Mouse (Mus musculus) embryonic facial prominence, embryonic 13.5 days (tissue): ENCODE measurements around the gene Ppp2r3d. TPM values are rescaled to one million over a fixed set of nuclear protein-coding genes. Genes with fewer than 3 reads are reported as not detected.

Experiments
- ATAC-seq: fragments of 200-750 bp; cut with Nextera tagmentation; 2 replicates; pipeline ENCODE4 v1.8.0; 2017; ENCODE audit warnings: low read depth; ENCODE audit not compliant: insufficient number of reproducible peaks, insufficient read depth, low FRiP score, low TSS enrichment
- H3K27ac ChIP-seq: fragments of 300-500 bp; sonication (generic); 2 replicates; pipeline ENCODE4 v1.5.1; 2015; ENCODE audit warnings: moderate library complexity, mild to moderate bottlenecking, inconsistent platforms
- H3K27me3 ChIP-seq: fragments of 300-500 bp; sonication (generic); 2 replicates; pipeline ENCODE4 v1.6.1; 2015; ENCODE audit warnings: mild to moderate bottlenecking, inconsistent platforms
- H3K36me3 ChIP-seq: fragments of 300-500 bp; sonication (generic); 2 replicates; pipeline ENCODE4 v1.6.1; 2015; ENCODE audit warnings: mild to moderate bottlenecking, inconsistent platforms
- H3K4me1 ChIP-seq: fragments of 300-500 bp; sonication (generic); 2 replicates; pipeline ENCODE4 v1.6.1; 2015; ENCODE audit warnings: inconsistent platforms
- H3K4me2 ChIP-seq: fragments of 300-500 bp; sonication (generic); 2 replicates; pipeline ENCODE4 v1.6.1; 2015; ENCODE audit warnings: moderate library complexity, mild to moderate bottlenecking, inconsistent platforms
- H3K4me3 ChIP-seq: fragments of 300-500 bp; sonication (generic); 2 replicates; pipeline ENCODE4 v1.5.1; 2015; ENCODE audit warnings: mild to moderate bottlenecking, inconsistent platforms
- H3K9ac ChIP-seq: fragments of 300-500 bp; sonication (generic); 2 replicates; pipeline ENCODE4 v1.6.1; 2015; ENCODE audit warnings: mild to moderate bottlenecking, inconsistent platforms
- H3K9me3 ChIP-seq: fragments of 300-500 bp; sonication (generic); 2 replicates; pipeline ENCODE4 v1.6.1; 2016; ENCODE audit warnings: inconsistent platforms
- whole genome bisulfite sequencing: fragments of 180-500 bp; shearing (Covaris S2); methylation state at CpG from one replicate; pipeline ENCODE4 v1.1.7; 2015; ENCODE audit warnings: mixed read lengths; 5-methylcytosine and 5-hydroxymethylcytosine counted together
- polyA plus RNA-seq: library from polyadenylated mRNA; unstranded; fragments of >200 nt; fragmentation: Nextera tagmentation; extraction: Ambion mirVana; gene quantifications from 2 replicates; pipeline ENCODE4 v1.2.1, GENCODE M21; 2015

Gene Ppp2r3d
- polyA plus RNA-seq, 1 experiment from 2014 or later = 120 TPM

GRCm38 (mm10) chr9:124439403-124439847 lies 37.3 kb downstream of the Ppp2r3d start:
- WGBS = 93% methylated on average over 13 of the region's 13 CpGs
- ATAC-seq = peak; percentile 69

GRCm38 (mm10) chr9:124438686-124439346 lies 37.9 kb downstream of the Ppp2r3d start:
- Histone ChIP-seq H3K27ac (no peak overlapping the region), H3K27me3 (no peaks in the 10 kb centered on the region), H3K4me3 (no peak overlapping the region), H3K4me1 (no peaks in the 10 kb centered on the region), H3K9me3 (peaks cover 32% of the 10 kb centered on the region), H3K4me2 (no peak overlapping the region), H3K36me3 (peaks cover 38% of the 10 kb centered on the region), H3K9ac (no peak overlapping the region)
- 97% methylated on average over 22 of the region's 22 CpGs for WGBS
- no peak for ATAC-seq

More at GRCm38 (mm10) chr9:124439403-124439847, 37.3 kb downstream of the Ppp2r3d start:
- H3K27me3 ChIP-seq = no peaks in the 10 kb centered on the region
- peaks cover 38% of the 10 kb centered on the region for H3K36me3 ChIP-seq
- H3K9ac ChIP-seq = no peak overlapping the region
- H3K4me3 ChIP-seq = no peak overlapping the region
- H3K4me1 ChIP-seq = no peaks in the 10 kb centered on the region
- no peak overlapping the region for H3K4me2 ChIP-seq
- no peak overlapping the region for H3K27ac ChIP-seq
- H3K9me3 ChIP-seq = peaks cover 32% of the 10 kb centered on the region

GRCm38 (mm10) chr9:124425411-124425885 lies 51.2 kb downstream of the Ppp2r3d start:
- no peaks in the 10 kb centered on the region for H3K27me3 ChIP-seq
- under 1% methylated on average over 46 of the region's 47 CpGs for WGBS
- no peaks in the 10 kb centered on the region for H3K4me1 ChIP-seq
- peak overlapping the region; percentile 60 for H3K4me2 ChIP-seq
- H3K36me3 ChIP-seq = no peaks in the 10 kb centered on the region
- H3K9me3 ChIP-seq = no peaks in the 10 kb centered on the region
- peak overlapping the region; percentile 98 for H3K27ac ChIP-seq
- peak overlapping the region; percentile 63 for H3K4me3 ChIP-seq
- ATAC-seq = peak; percentile 16
- H3K9ac ChIP-seq = peak overlapping the region; percentile 65

GRCm38 (mm10) chr9:124424542-124425410 lies 51.9 kb downstream of the Ppp2r3d start:
- under 1% methylated on average over 48 of the region's 48 CpGs for WGBS

GRCm38 (mm10) chr9:124424292-124424541 lies 52.5 kb downstream of the Ppp2r3d start:
- H3K27me3 ChIP-seq = no peaks in the 10 kb centered on the region
- H3K4me1 ChIP-seq = no peaks in the 10 kb centered on the region
- H3K4me2 ChIP-seq = peak overlapping the region; percentile 60
- no peaks in the 10 kb centered on the region for H3K9me3 ChIP-seq
- H3K27ac ChIP-seq = peak overlapping the region; percentile 98
- H3K9ac ChIP-seq = peak overlapping the region; percentile 79
- WGBS = under 1% methylated on average over 27 of the region's 27 CpGs
- no peak for ATAC-seq
- H3K36me3 ChIP-seq = no peaks in the 10 kb centered on the region
- H3K4me3 ChIP-seq = peak overlapping the region; percentile 63

More at GRCm38 (mm10) chr9:124424542-124425410, 51.9 kb downstream of the Ppp2r3d start:
- Histone ChIP-seq H3K36me3 (no peaks in the 10 kb centered on the region), H3K4me1 (no peaks in the 10 kb centered on the region), H3K9ac (peak overlapping the region; percentile 79), H3K4me2 (peak overlapping the region; percentile 60), H3K4me3 (peak overlapping the region; percentile 63), H3K27me3 (no peaks in the 10 kb centered on the region), H3K9me3 (no peaks in the 10 kb centered on the region), H3K27ac (peak overlapping the region; percentile 98)
- ATAC-seq = peak; percentile 76

- Histone ChIP-seq H3K9me3 (no peaks in the 10 kb centered on the region), H3K27me3 (no peaks in the 10 kb centered on the region), H3K4me3 (peak overlapping the region; percentile 63), H3K4me1 (no peaks in the 10 kb centered on the region), H3K36me3 (no peaks in the 10 kb centered on the region), H3K9ac (peak overlapping the region; percentile 79), H3K4me2 (peak overlapping the region; percentile 60), H3K27ac (peak overlapping the region; percentile 98)
- peak; percentile 80 for ATAC-seq
- under 1% methylated on average over 74 of the region's 74 CpGs for WGBS
Observed at GRCm38 (mm10) chr9:124423552-124424291, 53.0 kb downstream of the Ppp2r3d start.

- no peaks in the 10 kb centered on the region for H3K27me3 ChIP-seq
- WGBS = under 1% methylated on average over 55 of the region's 59 CpGs
- H3K9me3 ChIP-seq = no peaks in the 10 kb centered on the region
- H3K36me3 ChIP-seq = no peaks in the 10 kb centered on the region
- H3K4me1 ChIP-seq = no peaks in the 10 kb centered on the region
- peak overlapping the region; percentile 79 for H3K9ac ChIP-seq
- H3K4me2 ChIP-seq = peak overlapping the region; percentile 60
- peak overlapping the region; percentile 63 for H3K4me3 ChIP-seq
- peak; percentile 82 for ATAC-seq
- peak overlapping the region; percentile 98 for H3K27ac ChIP-seq
Observed at GRCm38 (mm10) chr9:124422900-124423551, 53.7 kb downstream of the Ppp2r3d start.

GRCm38 (mm10) chr9:124422427-124422826 lies 54.3 kb downstream of the Ppp2r3d start:
- no peaks in the 10 kb centered on the region for H3K36me3 ChIP-seq
- H3K4me2 ChIP-seq = peak overlapping the region; percentile 60
- H3K9me3 ChIP-seq = no peaks in the 10 kb centered on the region
- H3K4me1 ChIP-seq = no peaks in the 10 kb centered on the region
- WGBS = 5% methylated on average over 23 of the region's 25 CpGs
- ATAC-seq = no peak
- H3K27me3 ChIP-seq = no peaks in the 10 kb centered on the region
- H3K27ac ChIP-seq = peak overlapping the region; percentile 98
- H3K9ac ChIP-seq = no peak overlapping the region
- H3K4me3 ChIP-seq = peak overlapping the region; percentile 63

GRCm38 (mm10) chr9:124412921-124413320 lies 63.8 kb downstream of the Ppp2r3d start:
- Histone ChIP-seq H3K4me3 (no peak overlapping the region), H3K27ac (no peak overlapping the region), H3K27me3 (no peaks in the 10 kb centered on the region), H3K9me3 (no peaks in the 10 kb centered on the region), H3K9ac (no peak overlapping the region), H3K36me3 (no peaks in the 10 kb centered on the region), H3K4me1 (no peaks in the 10 kb centered on the region), H3K4me2 (no peak overlapping the region)
- ATAC-seq = no peak

- Histone ChIP-seq H3K9ac (no peak overlapping the region), H3K4me1 (no peaks in the 10 kb centered on the region), H3K36me3 (no peaks in the 10 kb centered on the region), H3K27me3 (no peaks in the 10 kb centered on the region), H3K27ac (no peak overlapping the region), H3K4me3 (no peak overlapping the region), H3K9me3 (no peaks in the 10 kb centered on the region), H3K4me2 (no peak overlapping the region)
- WGBS = 59% methylated on average over 1 of the region's 1 CpGs
- ATAC-seq = no peak
Observed at GRCm38 (mm10) chr9:124411553-124411952, 65.1 kb downstream of the Ppp2r3d start.

- WGBS = 48% methylated on average over 1 of the region's 1 CpGs
- no peaks in the 10 kb centered on the region for H3K9me3 ChIP-seq
- H3K4me3 ChIP-seq = no peak overlapping the region
- ATAC-seq = no peak
- no peaks in the 10 kb centered on the region for H3K4me1 ChIP-seq
- no peak overlapping the region for H3K9ac ChIP-seq
- H3K36me3 ChIP-seq = no peaks in the 10 kb centered on the region
- H3K27ac ChIP-seq = no peak overlapping the region
- H3K27me3 ChIP-seq = no peaks in the 10 kb centered on the region
- H3K4me2 ChIP-seq = no peak overlapping the region
Observed at GRCm38 (mm10) chr9:124408564-124408963, 68.1 kb downstream of the Ppp2r3d start.
